Comparison of ENCODE assay signal across 12 mouse cellular contexts in genomic region chr3:41360231-41360630, GRCm38 (mm10).
DNase-seq lines count a peak whose midpoint lies in the region; ATAC-seq and TF ChIP-seq lines count a peak whose summit lies in the region.
"Had no signal": no experiment of that assay in that cellular context is flagged by ENCODE, and none has a peak within 500 bp of the region (broad histone marks: within the 10 kb centered on the region; RNA-seq: fewer than 3 reads in every experiment).

No protein-coding gene starts in this region.

- peaks cover 9% of the 10 kb centered on the region for H3K4me1 ChIP-seq in lung, embryonic 15.5 days
- H3K4me1 ChIP-seq in lung, postnatal 0 days (ENCODE audit: insufficient read depth, low read depth, low read length) = no peaks in the 10 kb centered on the region
- peaks cover 18 to 30% of the 10 kb centered on the region in 2 experiments for H3K4me1 ChIP-seq in heart, embryonic 14.5 days (ENCODE audit: control insufficient read depth in 2 of 2, insufficient read depth in 2 of 2, low read length in 2 of 2)

- no peak overlapping the region for H3K9ac ChIP-seq in lung, embryonic 15.5 days
- no peak overlapping the region for H3K9ac ChIP-seq in lung, postnatal 0 days (replicated peaks; ENCODE audit: low read depth)
- no peak overlapping the region for H3K9ac ChIP-seq in heart, embryonic 14.5 days (ENCODE audit: low read length)
- H3K9ac ChIP-seq: limb, embryonic 15.5 days had no signal

- peak; percentile 23; the same call in 1 of the 2 replicates for ATAC-seq in lung, embryonic 15.5 days (ENCODE audit: borderline replicate concordance, extremely low read depth, low FRiP score, low TSS enrichment)
- ATAC-seq in lung, postnatal 0 days = no peak
- peak; percentile 78 for ATAC-seq in heart, embryonic 14.5 days (ENCODE audit: insufficient number of reproducible peaks, insufficient read depth, low FRiP score, low read depth)
- ATAC-seq: hindbrain, embryonic 16.5 days had no signal

- no peaks in the 10 kb centered on the region for H3K27me3 ChIP-seq in lung, embryonic 15.5 days
- H3K27me3 ChIP-seq in lung, postnatal 0 days (replicated peaks; ENCODE audit: insufficient read depth, low read length) = no peaks in the 10 kb centered on the region
- no peaks in the 10 kb centered on the region for H3K27me3 ChIP-seq in heart, embryonic 14.5 days (ENCODE audit: control insufficient read depth, insufficient read depth, low read length)
- H3K27me3 ChIP-seq: limb, embryonic 15.5 days had no signal

- H3K36me3 ChIP-seq in lung, embryonic 15.5 days = no peaks in the 10 kb centered on the region
- H3K36me3 ChIP-seq in lung, postnatal 0 days (ENCODE audit: insufficient read depth, low read length) = no peaks in the 10 kb centered on the region
- H3K36me3 ChIP-seq in heart, embryonic 14.5 days (ENCODE audit: control insufficient read depth, insufficient read depth, low read length) = no peaks in the 10 kb centered on the region
- H3K36me3 ChIP-seq: limb, embryonic 15.5 days had no signal

- H3K4me2 ChIP-seq in lung, embryonic 15.5 days = no peak overlapping the region
- H3K4me2 ChIP-seq in lung, postnatal 0 days (replicated peaks; ENCODE audit: low read depth, low read length) = no peak overlapping the region
- H3K4me2 ChIP-seq in heart, embryonic 14.5 days (ENCODE audit: low read length) = no peak overlapping the region
- H3K4me2 ChIP-seq: limb, embryonic 15.5 days had no signal

- intact Hi-C loops in gastrocnemius, adult 2 months (cut with DNase I) = no loop called here
- intact Hi-C loops in left cerebral cortex, postnatal 25 days (cut with DNase I) = no loop called here

- H3K9me3 ChIP-seq in lung, embryonic 15.5 days = no peaks in the 10 kb centered on the region
- no peaks in the 10 kb centered on the region for H3K9me3 ChIP-seq in lung, postnatal 0 days (ENCODE audit: low read length)
- no peaks in the 10 kb centered on the region for H3K9me3 ChIP-seq in heart, embryonic 14.5 days (ENCODE audit: control insufficient read depth, low read length)
- H3K9me3 ChIP-seq: limb, embryonic 15.5 days had no signal

- H3K27ac ChIP-seq in lung, embryonic 15.5 days = no peak overlapping the region
- H3K27ac ChIP-seq in lung, postnatal 0 days (ENCODE audit: low read length) = no peak overlapping the region
- H3K27ac ChIP-seq in gastrocnemius, adult 2 months = peak overlapping the region; percentile 16; the same call in 1 of the 2 replicates
- H3K27ac ChIP-seq in heart, embryonic 14.5 days (replicated peaks in 1 of 2; ENCODE audit: control insufficient read depth in 1 of 2, insufficient read depth in 1 of 2, low read depth in 2 of 2, low read length in 2 of 2) = peak overlapping the region; percentile 40 to 43; a peak in 3 of 4 replicates
- H3K27ac ChIP-seq: limb, embryonic 15.5 days had no signal

- no peak overlapping the region for H3K4me3 ChIP-seq in lung, embryonic 15.5 days
- H3K4me3 ChIP-seq in lung, postnatal 0 days (ENCODE audit: low read depth, low read length) = no peak overlapping the region
- H3K4me3 ChIP-seq in gastrocnemius, adult 2 months = no peak overlapping the region
- no peak overlapping the region for H3K4me3 ChIP-seq in heart, embryonic 14.5 days (ENCODE audit: control insufficient read depth in 1 of 2, insufficient read depth in 1 of 2, low read depth in 1 of 2, low read length in 2 of 2)
- H3K4me3 ChIP-seq: limb, embryonic 15.5 days had no signal

- TF ChIP-seq CTCF in lung, postnatal 0 days (IDR thresholded peaks at IDR 0.05) = no peak
- no peak for TF ChIP-seq CTCF in gastrocnemius, adult 2 months (IDR thresholded peaks at IDR 0.05)

- DNase-seq in lung, postnatal 0 days (ENCODE audit: low spot score) = no peak
- peak; percentile 81 for DNase-seq in gastrocnemius, adult 2 months
- peak; percentile 30 for DNase-seq in lung, postnatal 14 days
- no peak for DNase-seq in spleen, adult 12 weeks (ENCODE audit: low spot score)
- no peak for DNase-seq in left cerebral cortex, postnatal 25 days (ENCODE audit: low spot score in 2 of 2)
- DNase-seq: cerebellum, adult 18-20 months; right cerebral cortex, postnatal 4 days; thymus, postnatal 4 days had no signal

- 41% methylated on average over 5 of the region's 5 CpGs for WGBS in lung, embryonic 15.5 days
- 40% methylated on average over 5 of the region's 5 CpGs for WGBS in lung, postnatal 0 days
- 27% methylated on average over 5 of the region's 5 CpGs for WGBS in heart, embryonic 14.5 days

- TF ChIP-seq EP300 in lung, postnatal 0 days (IDR thresholded peaks at IDR 0.05) = no peak

Comparison
In these comparisons a context has a peak if more than half of its experiments do, and no peak if none do; other contexts are left out.
1. DNase-seq: peak in gastrocnemius, adult 2 months (single experiment) and lung, postnatal 14 days (single experiment); none in lung, postnatal 0 days (single experiment), spleen, adult 12 weeks (single experiment) and left cerebral cortex, postnatal 25 days (0 of 2).
2. H3K27ac ChIP-seq: peak in gastrocnemius, adult 2 months (single experiment) and heart, embryonic 14.5 days (2 of 2); none in lung, embryonic 15.5 days (single experiment) and lung, postnatal 0 days (single experiment).